Mouse (Mus musculus): ENCODE data around the gene Ngfr. TPM values are rescaled to one million over a fixed set of nuclear protein-coding genes. Genes with fewer than 3 reads are reported as not detected.

The Ngfr gene
- polyA plus RNA-seq (2015; fragmentation: Nextera tagmentation; extraction: Ambion mirVana): 2.7 and 3.2 TPM in 2 replicates

GRCm38 (mm10) chr11:95587423-95587951 is at the start of gene Ngfr:
Gene Ngfr (minus strand): TSS chr11:95587735.
- Histone ChIP-seq H3K27me3 (peaks cover 98% of the 10 kb centered on the region), H3K9me3 (replicated peaks) (no peaks in the 10 kb centered on the region), H3K9ac (no peak within 1 kb of the TSS), H3K36me3 (replicated peaks) (no peaks in the 10 kb centered on the region), H3K4me1 (replicated peaks) (peaks cover 14% of the 10 kb centered on the region; the same call in 1 of the 2 replicates), H3K27ac (replicated peaks) (no peak within 1 kb of the TSS), H3K4me2 (peak within 1 kb of the TSS; percentile 39), H3K4me3 (replicated peaks) (peak within 1 kb of the TSS; percentile 25)
- WGBS (ENCODE audit: insufficient replicate concordance): under 1% methylated on average over 38 of the region's 39 CpGs
- no peak for ATAC-seq (ENCODE audit: insufficient read depth)

- no peak for ATAC-seq (ENCODE audit: insufficient read depth)
- 2% methylated on average over 2 of the region's 2 CpGs for WGBS (ENCODE audit: insufficient replicate concordance)
These were observed 47.5 kb upstream of the Ngfr start for GRCm38 (mm10) chr11:95635030-95635429.

DNA sequence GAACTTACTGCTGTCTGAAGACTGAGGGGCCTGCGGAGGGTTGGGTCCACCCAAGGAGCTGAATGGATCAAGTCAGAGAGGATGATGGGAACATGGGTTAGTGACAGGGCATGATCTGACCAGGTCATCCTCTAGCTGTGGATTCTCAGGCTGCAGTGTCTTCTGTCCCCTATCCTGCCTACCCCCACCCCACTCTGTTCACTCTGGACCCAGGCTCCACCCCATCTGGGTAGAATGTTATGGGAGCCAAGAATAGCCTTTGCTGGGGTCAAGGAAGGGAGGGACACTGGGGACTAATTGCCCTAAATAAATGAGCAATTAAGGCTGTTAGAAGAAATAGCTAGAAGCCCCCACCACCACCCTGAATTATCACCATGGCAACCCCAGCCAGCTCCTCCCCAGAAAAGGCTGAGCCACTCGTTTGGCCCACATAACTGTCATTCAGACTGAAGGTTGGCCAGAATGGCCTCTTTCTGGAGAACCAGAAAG is 46.0 kb upstream of the Ngfr start:
- no peaks in the 10 kb centered on the region for H3K36me3 ChIP-seq (replicated peaks)
- ATAC-seq (ENCODE audit: insufficient read depth): 0 out of 2 replicates have a peak, but pooled peaks have one; percentile 49
- no peak overlapping the region for H3K4me2 ChIP-seq
- H3K27ac ChIP-seq (replicated peaks): no peak overlapping the region
- 56% methylated on average over 2 of the region's 2 CpGs for WGBS (ENCODE audit: insufficient replicate concordance)
- H3K4me3 ChIP-seq (replicated peaks): no peak overlapping the region
- peaks cover 8% of the 10 kb centered on the region for H3K27me3 ChIP-seq
- no peaks in the 10 kb centered on the region for H3K9me3 ChIP-seq (replicated peaks)
- no peak overlapping the region for H3K9ac ChIP-seq
- no peaks in the 10 kb centered on the region for H3K4me1 ChIP-seq (replicated peaks)

More at GRCm38 (mm10) chr11:95635030-95635429, 47.5 kb upstream of the Ngfr start:
- no peak overlapping the region for H3K27ac ChIP-seq (replicated peaks)
- H3K9ac ChIP-seq: no peak overlapping the region
- H3K9me3 ChIP-seq (replicated peaks): no peaks in the 10 kb centered on the region
- no peaks in the 10 kb centered on the region for H3K4me1 ChIP-seq (replicated peaks)
- H3K36me3 ChIP-seq (replicated peaks): no peaks in the 10 kb centered on the region
- no peak overlapping the region for H3K4me3 ChIP-seq (replicated peaks)
- no peak overlapping the region for H3K4me2 ChIP-seq
- H3K27me3 ChIP-seq: peaks cover 6% of the 10 kb centered on the region; the same call in 1 of the 2 replicates

DNA sequence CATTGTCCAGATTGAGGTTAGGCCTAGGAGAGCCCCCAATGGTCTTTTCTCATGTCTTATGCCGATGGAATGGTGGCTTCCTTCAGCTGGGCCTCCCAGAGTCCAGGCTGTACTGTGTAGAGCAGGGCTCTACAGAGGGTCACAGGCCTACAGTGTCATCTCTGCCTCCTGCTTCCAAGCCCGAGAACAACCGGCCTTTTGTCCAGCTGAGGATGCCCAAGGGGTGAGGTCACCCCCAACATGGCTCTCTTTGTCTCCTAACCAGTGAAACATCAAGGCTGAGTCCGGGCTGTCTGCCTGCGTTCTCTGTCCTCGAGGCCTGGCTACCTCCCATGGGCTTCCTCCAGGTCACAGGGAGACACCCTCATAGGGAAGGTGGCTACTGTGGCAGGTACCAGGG is 44.9 kb upstream of the Ngfr start:
- Histone ChIP-seq H3K27ac (replicated peaks) (no peak overlapping the region), H3K36me3 (replicated peaks) (no peaks in the 10 kb centered on the region), H3K4me2 (no peak overlapping the region), H3K4me3 (replicated peaks) (no peak overlapping the region), H3K9ac (no peak overlapping the region), H3K27me3 (peaks cover 19% of the 10 kb centered on the region), H3K4me1 (replicated peaks) (no peaks in the 10 kb centered on the region), H3K9me3 (replicated peaks) (no peaks in the 10 kb centered on the region)
- ATAC-seq (ENCODE audit: insufficient read depth): no peak
- WGBS (ENCODE audit: insufficient replicate concordance): 55% methylated on average over 6 of the region's 6 CpGs

DNA sequence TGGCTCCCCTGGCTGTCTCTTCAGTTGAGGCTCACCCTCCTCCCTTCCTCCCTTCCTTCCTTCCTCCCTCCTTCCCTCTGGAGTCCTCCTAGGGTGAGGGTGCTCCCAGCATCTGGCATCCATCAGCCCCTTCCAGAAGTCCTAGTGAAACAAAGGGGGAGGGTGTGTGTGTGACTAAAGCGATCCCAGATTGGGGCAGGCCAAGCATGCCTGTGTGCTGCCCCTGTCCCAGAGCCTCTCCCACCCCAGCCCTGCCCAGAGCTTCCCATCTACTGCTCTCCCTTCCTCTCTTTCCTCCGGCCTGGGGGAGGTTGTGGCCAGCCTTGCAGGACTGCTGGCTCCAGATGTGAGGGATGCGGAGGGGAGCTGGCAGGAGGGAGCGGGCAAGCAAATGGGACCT is 43.8 kb upstream of the Ngfr start:
- Histone ChIP-seq H3K4me2 (no peak overlapping the region), H3K9ac (no peak overlapping the region), H3K4me3 (replicated peaks) (no peak overlapping the region), H3K9me3 (replicated peaks) (no peaks in the 10 kb centered on the region), H3K27ac (replicated peaks) (no peak overlapping the region), H3K27me3 (peaks cover 24% of the 10 kb centered on the region), H3K4me1 (replicated peaks) (no peaks in the 10 kb centered on the region), H3K36me3 (replicated peaks) (no peaks in the 10 kb centered on the region)
- no peak for ATAC-seq (ENCODE audit: insufficient read depth)
- WGBS (ENCODE audit: insufficient replicate concordance): 72% methylated on average over 4 of the region's 4 CpGs

- Histone ChIP-seq H3K9ac (no peak overlapping the region), H3K9me3 (replicated peaks) (no peaks in the 10 kb centered on the region), H3K36me3 (replicated peaks) (no peaks in the 10 kb centered on the region), H3K4me3 (replicated peaks) (no peak overlapping the region), H3K4me1 (replicated peaks) (no peaks in the 10 kb centered on the region), H3K4me2 (no peak overlapping the region), H3K27me3 (peaks cover 24% of the 10 kb centered on the region), H3K27ac (replicated peaks) (no peak overlapping the region)
- no peak for ATAC-seq (ENCODE audit: insufficient read depth)
- WGBS (ENCODE audit: insufficient replicate concordance): 66% methylated on average over 6 of the region's 6 CpGs
These were observed 43.0 kb upstream of the Ngfr start for GRCm38 (mm10) chr11:95630558-95630957.

- 57% methylated on average over 8 of the region's 8 CpGs for WGBS (ENCODE audit: insufficient replicate concordance)
- H3K27me3 ChIP-seq: peaks cover 21% of the 10 kb centered on the region
- no peak for ATAC-seq (ENCODE audit: insufficient read depth)
These were observed 34.9 kb upstream of the Ngfr start for GRCm38 (mm10) chr11:95622426-95622825.

DNA sequence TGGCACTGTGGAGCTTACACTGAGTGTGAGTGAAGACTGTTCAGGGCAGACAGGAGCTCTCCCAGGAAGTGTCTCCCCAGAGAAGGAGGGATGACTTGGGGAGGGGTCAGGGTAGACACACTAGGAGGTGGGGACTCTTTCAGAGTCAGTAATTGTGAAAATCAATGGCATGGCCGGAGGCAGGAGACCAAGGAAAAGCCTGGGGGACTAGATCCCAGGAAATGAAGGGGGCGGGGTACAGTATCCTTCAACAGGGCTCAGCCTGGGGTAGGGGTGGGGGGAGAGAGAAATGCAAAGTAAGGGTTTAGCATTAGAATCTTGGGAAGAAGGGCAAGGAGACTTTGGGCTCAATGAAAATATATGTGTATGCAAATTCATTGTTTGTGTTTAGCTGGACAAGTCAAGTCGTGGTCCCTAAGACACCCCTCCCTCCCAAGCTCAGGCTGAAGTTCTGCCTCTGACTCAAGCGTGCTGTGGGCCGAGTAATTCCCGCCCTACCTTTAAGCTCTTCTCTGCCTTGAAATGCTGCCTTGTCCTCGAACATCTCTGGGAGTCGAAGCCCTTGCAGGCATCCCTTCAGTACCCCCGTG is 34.1 kb upstream of the Ngfr start:
- Histone ChIP-seq H3K9ac (no peak overlapping the region), H3K27ac (replicated peaks) (no peak overlapping the region), H3K27me3 (peaks cover 16% of the 10 kb centered on the region), H3K4me3 (replicated peaks) (no peak overlapping the region), H3K36me3 (replicated peaks) (no peaks in the 10 kb centered on the region), H3K9me3 (replicated peaks) (no peaks in the 10 kb centered on the region), H3K4me1 (replicated peaks) (no peaks in the 10 kb centered on the region), H3K4me2 (no peak overlapping the region)
- ATAC-seq (ENCODE audit: insufficient read depth): no peak
- WGBS (ENCODE audit: insufficient replicate concordance): 27% methylated on average over 9 of the region's 9 CpGs

More at GRCm38 (mm10) chr11:95622426-95622825, 34.9 kb upstream of the Ngfr start:
- Histone ChIP-seq H3K4me2 (no peak overlapping the region), H3K27ac (replicated peaks) (no peak overlapping the region), H3K36me3 (replicated peaks) (no peaks in the 10 kb centered on the region), H3K9ac (no peak overlapping the region), H3K4me1 (replicated peaks) (no peaks in the 10 kb centered on the region), H3K9me3 (replicated peaks) (no peaks in the 10 kb centered on the region), H3K4me3 (replicated peaks) (no peak overlapping the region)

DNA sequence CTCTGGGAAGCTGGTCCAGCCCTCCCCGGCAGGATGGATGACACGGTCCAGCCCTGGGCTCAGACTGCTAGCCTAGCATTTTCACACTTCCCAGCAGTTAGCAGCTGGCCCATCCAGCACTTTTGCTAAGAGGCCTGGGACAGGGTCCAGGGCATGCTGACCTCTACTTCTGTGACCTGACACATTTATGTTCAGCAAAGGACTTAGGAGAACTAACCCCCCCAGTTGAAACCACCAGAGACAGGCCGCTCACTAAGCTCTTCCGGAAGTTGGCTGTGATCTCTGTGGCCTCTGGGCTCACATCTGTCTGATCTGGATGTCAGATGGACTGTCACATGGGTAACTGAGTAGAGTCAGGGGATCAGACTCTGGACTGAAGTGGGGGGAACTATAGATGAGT is 33.5 kb upstream of the Ngfr start:
- Histone ChIP-seq H3K27me3 (peaks cover 16% of the 10 kb centered on the region), H3K9ac (no peak overlapping the region), H3K9me3 (replicated peaks) (no peaks in the 10 kb centered on the region), H3K36me3 (replicated peaks) (no peaks in the 10 kb centered on the region), H3K4me2 (no peak overlapping the region), H3K4me1 (replicated peaks) (no peaks in the 10 kb centered on the region), H3K4me3 (replicated peaks) (no peak overlapping the region), H3K27ac (replicated peaks) (no peak overlapping the region)
- ATAC-seq (ENCODE audit: insufficient read depth): no peak
- WGBS (ENCODE audit: insufficient replicate concordance): 34% methylated on average over 4 of the region's 4 CpGs

DNA sequence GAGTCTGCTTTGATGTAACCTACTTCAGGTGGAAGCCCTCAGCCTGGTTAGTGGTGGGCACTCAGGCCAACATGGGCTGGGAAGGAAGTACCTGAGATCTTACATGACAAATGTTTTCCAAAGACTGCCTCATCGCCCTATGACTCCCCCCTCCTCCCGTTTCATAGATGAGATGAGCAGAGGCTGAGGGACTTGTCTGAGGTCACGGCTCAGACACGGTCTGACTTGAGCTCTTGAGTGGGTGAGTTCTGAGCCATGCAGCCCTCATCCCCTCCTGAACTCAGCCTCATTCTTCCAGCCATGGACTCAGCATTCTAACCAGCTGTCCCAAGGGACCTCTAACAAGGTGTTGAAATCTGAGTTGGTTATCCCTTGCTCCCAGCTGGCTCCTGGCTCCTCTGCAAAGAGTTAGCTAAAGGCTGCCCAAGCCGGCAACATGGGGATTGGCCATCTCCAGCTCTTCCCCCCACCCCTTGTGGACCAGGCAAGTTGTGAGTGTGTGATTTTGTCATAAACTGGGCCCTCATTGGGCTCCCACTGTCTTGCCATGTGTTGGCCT is 32.4 kb upstream of the Ngfr start:
- no peaks in the 10 kb centered on the region for H3K36me3 ChIP-seq (replicated peaks)

GRCm38 (mm10) chr11:95619081-95619480 is 31.5 kb upstream of the Ngfr start:
- no peaks in the 10 kb centered on the region for H3K9me3 ChIP-seq (replicated peaks)
- H3K27ac ChIP-seq (replicated peaks): no peak overlapping the region
- H3K4me1 ChIP-seq (replicated peaks): no peaks in the 10 kb centered on the region
- WGBS (ENCODE audit: insufficient replicate concordance): 75% methylated on average over 3 of the region's 3 CpGs
- H3K9ac ChIP-seq: no peak overlapping the region
- no peak overlapping the region for H3K4me3 ChIP-seq (replicated peaks)
- H3K27me3 ChIP-seq: peaks cover 22% of the 10 kb centered on the region
- no peak overlapping the region for H3K4me2 ChIP-seq
- ATAC-seq (ENCODE audit: insufficient read depth): no peak
- H3K36me3 ChIP-seq (replicated peaks): no peaks in the 10 kb centered on the region

More for the DNA sequence above, 32.4 kb upstream of the Ngfr start:
- Histone ChIP-seq H3K9me3 (replicated peaks) (no peaks in the 10 kb centered on the region), H3K9ac (no peak overlapping the region), H3K4me3 (replicated peaks) (no peak overlapping the region), H3K4me2 (no peak overlapping the region), H3K27me3 (peaks cover 16% of the 10 kb centered on the region), H3K27ac (replicated peaks) (no peak overlapping the region), H3K4me1 (replicated peaks) (no peaks in the 10 kb centered on the region)
- 57% methylated on average over 5 of the region's 5 CpGs for WGBS (ENCODE audit: insufficient replicate concordance)
- ATAC-seq (ENCODE audit: insufficient read depth): no peak
